Mouse (Mus musculus): ENCODE data around the gene Zic1. TPM values are rescaled to one million over a fixed set of nuclear protein-coding genes. Genes with fewer than 3 reads are reported as not detected.

Gene Zic1
- polyA plus RNA-seq, 1 experiment from 2014 or later = not detected

DNA sequence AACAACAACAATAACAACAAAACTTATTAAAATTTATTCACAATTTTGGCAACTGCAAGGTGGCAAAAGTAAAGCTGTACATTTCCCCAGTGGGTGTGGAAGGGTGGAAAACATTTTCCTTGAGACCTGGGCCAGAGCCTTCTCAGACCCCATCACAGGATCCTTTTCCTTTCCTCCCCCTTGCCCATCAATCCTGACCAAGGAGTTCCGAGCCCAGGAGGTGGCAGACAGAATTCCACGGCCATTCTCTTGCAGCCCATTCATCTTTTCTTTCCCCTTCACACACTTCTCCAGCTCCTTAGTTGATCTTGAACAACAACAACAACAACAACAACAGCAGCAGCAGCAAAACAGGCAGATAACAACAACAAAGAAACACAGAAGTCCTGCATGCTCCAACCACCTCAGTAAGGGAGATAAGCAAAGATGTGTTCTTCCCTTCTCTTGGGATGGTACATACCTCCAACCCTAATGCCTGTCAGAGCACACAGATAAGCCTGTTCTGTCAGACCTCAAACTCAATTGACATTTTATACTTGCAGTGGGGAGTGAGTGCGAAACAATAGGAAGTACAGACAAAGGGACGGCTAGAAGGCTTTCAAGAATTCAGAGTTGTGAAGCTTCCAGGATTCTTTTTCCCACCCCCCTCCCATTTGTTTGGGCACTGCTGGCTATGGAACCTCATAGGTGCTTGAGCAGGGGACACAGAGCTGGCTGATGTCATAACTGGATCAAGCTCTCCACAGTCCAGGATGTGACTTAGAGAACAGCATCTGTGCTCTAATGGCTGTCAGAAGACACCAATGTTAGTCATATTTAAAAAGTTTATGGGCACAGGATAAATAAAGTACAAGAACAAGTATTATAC is 19.3 kb upstream of the Zic1 start:
- H3K4me2 ChIP-seq (replicated peaks; ENCODE audit: low read depth, low read length) = no peak overlapping the region
- no peak for ATAC-seq (ENCODE audit: low FRiP score, low TSS enrichment)
- H3K9ac ChIP-seq (replicated peaks; ENCODE audit: low read length) = no peak overlapping the region
- no peak overlapping the region for H3K4me3 ChIP-seq (ENCODE audit: low read length)
- no peaks in the 10 kb centered on the region for H3K4me1 ChIP-seq (ENCODE audit: insufficient read depth, low read length)
- peaks cover 96% of the 10 kb centered on the region for H3K27me3 ChIP-seq (ENCODE audit: insufficient read depth, low read length)
- no peaks in the 10 kb centered on the region for H3K9me3 ChIP-seq (ENCODE audit: low read length)
- H3K27ac ChIP-seq (ENCODE audit: low read length) = no peak overlapping the region
- WGBS = 3% methylated on average over 4 of the region's 4 CpGs
- no peaks in the 10 kb centered on the region for H3K36me3 ChIP-seq (ENCODE audit: insufficient read depth, low read length)

DNA sequence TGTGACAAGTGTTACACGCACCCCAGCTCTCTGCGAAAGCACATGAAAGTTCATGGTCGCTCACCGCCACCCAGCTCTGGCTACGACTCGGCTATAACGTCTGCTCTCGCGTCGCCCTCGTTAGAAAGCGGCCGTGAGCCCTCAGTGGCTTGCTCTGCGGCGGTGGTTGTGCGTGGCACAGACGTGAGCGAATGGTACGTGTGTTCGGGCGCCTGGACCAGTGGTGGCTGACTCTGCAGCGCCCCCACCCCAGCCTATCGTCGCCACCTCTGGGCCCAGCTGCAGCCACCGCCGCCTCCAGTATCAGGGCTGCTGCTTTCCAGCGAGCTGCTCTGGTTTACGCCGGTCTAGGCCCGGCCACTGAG is 18.5 kb upstream of the Zic1 start:
- under 1% methylated on average over 30 of the region's 30 CpGs for WGBS
- no peaks in the 10 kb centered on the region for H3K4me1 ChIP-seq (ENCODE audit: insufficient read depth, low read length)
- ATAC-seq (ENCODE audit: low FRiP score, low TSS enrichment) = peak; percentile 28; the same call in 1 of the 2 replicates

DNA sequence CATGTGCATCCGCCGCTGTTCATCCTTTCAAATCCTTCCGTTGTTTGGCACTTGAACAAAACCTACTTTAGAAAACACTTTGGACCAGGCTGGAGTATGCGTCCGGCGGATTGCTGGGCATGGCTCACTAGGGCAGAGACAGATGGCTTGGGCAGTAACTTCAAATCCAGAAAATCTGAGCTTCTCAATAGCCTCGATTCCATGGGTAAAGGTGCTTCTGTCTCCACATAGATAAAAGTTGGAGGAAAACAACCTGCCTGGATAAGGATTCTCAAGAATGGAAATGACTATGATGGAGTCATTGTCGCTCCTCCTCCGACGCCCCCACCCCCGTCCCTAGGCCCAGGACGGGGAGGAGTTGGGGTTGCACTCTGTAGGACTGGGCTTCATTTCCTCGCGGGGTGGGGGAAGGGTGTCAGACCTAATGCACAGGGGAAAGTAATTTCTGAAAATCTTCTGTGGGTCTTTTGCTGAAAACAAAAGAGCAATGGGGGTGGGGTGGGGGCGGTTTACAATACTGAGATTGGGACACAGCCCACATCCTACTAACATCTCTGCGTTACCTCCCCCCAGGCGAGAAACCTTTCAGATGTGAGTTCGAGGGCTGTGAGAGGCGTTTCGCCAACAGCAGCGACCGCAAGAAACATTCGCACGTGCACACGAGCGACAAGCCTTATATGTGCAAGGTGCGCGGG is 18.0 kb upstream of the Zic1 start:
- no peak for ATAC-seq (ENCODE audit: low FRiP score, low TSS enrichment)
- H3K4me2 ChIP-seq (replicated peaks; ENCODE audit: low read depth, low read length) = no peak overlapping the region
- no peak overlapping the region for H3K9ac ChIP-seq (replicated peaks; ENCODE audit: low read length)
- no peaks in the 10 kb centered on the region for H3K9me3 ChIP-seq (ENCODE audit: low read length)
- H3K4me3 ChIP-seq (ENCODE audit: low read length) = no peak overlapping the region
- no peaks in the 10 kb centered on the region for H3K36me3 ChIP-seq (ENCODE audit: insufficient read depth, low read length)
- no peaks in the 10 kb centered on the region for H3K4me1 ChIP-seq (ENCODE audit: insufficient read depth, low read length)
- H3K27me3 ChIP-seq (ENCODE audit: insufficient read depth, low read length) = peaks cover 97% of the 10 kb centered on the region
- WGBS = 2% methylated on average over 28 of the region's 28 CpGs
- no peak overlapping the region for H3K27ac ChIP-seq (ENCODE audit: low read length)

More for the DNA sequence above, 18.5 kb upstream of the Zic1 start:
- no peaks in the 10 kb centered on the region for H3K36me3 ChIP-seq (ENCODE audit: insufficient read depth, low read length)
- no peak overlapping the region for H3K4me2 ChIP-seq (replicated peaks; ENCODE audit: low read depth, low read length)
- no peaks in the 10 kb centered on the region for H3K9me3 ChIP-seq (ENCODE audit: low read length)
- no peak overlapping the region for H3K27ac ChIP-seq (ENCODE audit: low read length)
- no peak overlapping the region for H3K9ac ChIP-seq (replicated peaks; ENCODE audit: low read length)
- H3K4me3 ChIP-seq (ENCODE audit: low read length) = no peak overlapping the region
- H3K27me3 ChIP-seq (ENCODE audit: insufficient read depth, low read length) = peaks cover 96% of the 10 kb centered on the region

DNA sequence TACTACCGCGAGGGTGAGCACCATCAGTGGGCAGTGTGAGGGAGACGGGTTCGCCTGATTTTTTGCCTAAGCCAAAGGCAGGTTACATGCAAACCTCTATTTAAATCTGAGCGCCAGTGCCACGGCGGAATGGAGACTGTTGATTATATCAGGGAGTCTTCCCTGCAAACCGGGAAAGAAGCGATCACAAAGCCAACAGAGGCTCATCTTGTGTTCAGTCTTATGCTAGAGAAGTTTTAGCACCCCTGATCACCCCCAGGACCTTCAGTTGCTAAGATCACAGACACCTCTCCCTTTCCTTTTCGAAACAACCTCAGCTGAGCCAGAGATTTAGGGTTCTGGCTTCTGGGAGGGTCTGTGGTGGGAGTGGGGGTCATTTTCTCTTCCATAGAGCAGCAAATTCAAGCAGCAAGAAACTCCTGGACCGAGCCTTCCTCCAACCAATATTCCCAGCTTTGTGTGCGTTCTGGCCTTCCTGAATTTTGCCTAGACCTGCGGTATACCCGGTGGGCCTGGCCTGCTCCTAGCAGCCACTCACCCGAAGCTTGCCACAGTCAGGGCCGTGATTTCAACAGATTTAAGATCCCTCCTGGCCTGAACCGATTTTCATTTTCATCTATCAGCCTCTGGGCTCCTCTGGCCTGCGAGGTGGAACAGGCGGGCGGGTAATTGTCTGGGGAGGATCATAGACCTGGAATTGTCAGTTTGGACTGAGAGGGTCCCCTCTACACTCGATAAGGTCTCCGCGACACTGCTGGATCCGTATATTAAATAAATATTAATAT is 17.1 kb upstream of the Zic1 start:
- no peak overlapping the region for H3K4me2 ChIP-seq (replicated peaks; ENCODE audit: low read depth, low read length)
- no peaks in the 10 kb centered on the region for H3K36me3 ChIP-seq (ENCODE audit: insufficient read depth, low read length)
- H3K27me3 ChIP-seq (ENCODE audit: insufficient read depth, low read length) = peaks cover 97% of the 10 kb centered on the region
- H3K4me3 ChIP-seq (ENCODE audit: low read length) = no peak overlapping the region
- no peak for ATAC-seq (ENCODE audit: low FRiP score, low TSS enrichment)
- no peak overlapping the region for H3K9ac ChIP-seq (replicated peaks; ENCODE audit: low read length)
- H3K27ac ChIP-seq (ENCODE audit: low read length) = no peak overlapping the region
- WGBS = 2% methylated on average over 24 of the region's 24 CpGs
- H3K4me1 ChIP-seq (ENCODE audit: insufficient read depth, low read length) = no peaks in the 10 kb centered on the region
- no peaks in the 10 kb centered on the region for H3K9me3 ChIP-seq (ENCODE audit: low read length)

DNA sequence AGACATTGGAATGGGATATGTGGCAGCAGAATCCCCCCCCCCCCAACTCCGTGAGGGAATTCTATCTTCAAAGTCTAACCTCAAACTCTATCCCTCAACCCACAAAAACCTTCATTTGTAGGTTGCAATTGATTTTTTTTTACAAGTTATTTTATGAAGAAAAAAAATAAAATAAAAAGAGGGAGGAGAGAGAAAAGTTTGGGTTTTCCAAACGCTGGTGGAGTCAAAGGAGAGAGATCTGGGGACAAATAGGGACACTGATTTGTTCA is 16.4 kb upstream of the Zic1 start:
- peaks cover 97% of the 10 kb centered on the region for H3K27me3 ChIP-seq (ENCODE audit: insufficient read depth, low read length)
- H3K4me3 ChIP-seq (ENCODE audit: low read length) = peak overlapping the region; percentile 50
- no peak for ATAC-seq (ENCODE audit: low FRiP score, low TSS enrichment)
- no peaks in the 10 kb centered on the region for H3K36me3 ChIP-seq (ENCODE audit: insufficient read depth, low read length)
- H3K27ac ChIP-seq (ENCODE audit: low read length) = no peak overlapping the region
- no peak overlapping the region for H3K9ac ChIP-seq (replicated peaks; ENCODE audit: low read length)
- WGBS = 0% methylated on average over 2 of the region's 2 CpGs
- H3K4me1 ChIP-seq (ENCODE audit: insufficient read depth, low read length) = no peaks in the 10 kb centered on the region
- H3K9me3 ChIP-seq (ENCODE audit: low read length) = no peaks in the 10 kb centered on the region
- H3K4me2 ChIP-seq (replicated peaks; ENCODE audit: low read depth, low read length) = no peak overlapping the region

DNA sequence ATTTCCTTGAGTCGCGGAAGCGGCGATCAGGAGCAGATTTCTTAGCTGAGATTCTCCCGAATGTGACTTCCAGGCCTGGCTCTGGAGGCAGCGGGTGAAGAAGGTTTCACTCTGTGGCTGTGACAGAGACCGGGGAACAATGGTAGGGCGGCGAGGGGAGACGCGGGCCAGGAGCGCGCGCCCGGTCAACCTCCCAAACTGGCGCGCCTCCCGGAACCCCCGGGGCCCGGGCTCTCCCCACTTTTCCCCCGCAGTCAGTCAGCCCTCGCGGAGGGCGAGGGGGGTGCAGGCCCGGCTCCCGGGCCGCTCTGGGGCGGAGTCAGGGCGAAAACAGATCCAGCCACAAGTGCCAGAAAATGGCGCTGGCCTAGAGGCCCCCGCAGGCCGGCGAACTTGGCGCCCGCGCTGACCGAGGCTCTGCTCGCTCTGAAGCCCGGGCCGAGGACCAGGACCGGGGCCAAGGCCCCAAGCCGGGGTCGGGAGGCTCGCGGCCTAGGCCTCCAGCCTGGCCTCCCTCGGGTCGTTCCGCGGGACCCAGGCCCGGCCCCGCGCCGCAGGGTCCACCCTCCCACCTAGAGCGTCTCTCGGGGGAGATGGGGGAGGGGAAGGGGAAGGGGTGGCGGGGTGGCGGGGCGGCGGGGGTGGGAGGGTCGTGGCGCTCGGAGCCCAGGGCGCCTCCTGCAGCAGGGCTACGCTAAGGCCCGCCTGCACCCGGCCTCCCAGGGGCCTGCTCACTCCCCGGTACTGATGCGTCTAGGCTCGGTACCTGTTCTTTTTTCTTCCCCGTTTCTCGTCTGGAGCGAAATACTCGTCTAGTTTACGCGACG is 15.9 kb upstream of the Zic1 start:
- Histone ChIP-seq H3K27ac (ENCODE audit: low read length) (no peak overlapping the region), H3K9ac (replicated peaks; ENCODE audit: low read length) (peak overlapping the region; percentile 15; the same call in 1 of the 2 replicates), H3K4me2 (replicated peaks; ENCODE audit: low read depth, low read length) (peak overlapping the region; percentile 77), H3K27me3 (ENCODE audit: insufficient read depth, low read length) (peaks cover 97% of the 10 kb centered on the region), H3K4me3 (ENCODE audit: low read length) (peak overlapping the region; percentile 50), H3K4me1 (ENCODE audit: insufficient read depth, low read length) (no peaks in the 10 kb centered on the region), H3K9me3 (ENCODE audit: low read length) (no peaks in the 10 kb centered on the region), H3K36me3 (ENCODE audit: insufficient read depth, low read length) (no peaks in the 10 kb centered on the region)
- under 1% methylated on average over 61 of the region's 76 CpGs for WGBS
- peak; percentile 72 for ATAC-seq (ENCODE audit: low FRiP score, low TSS enrichment)

DNA sequence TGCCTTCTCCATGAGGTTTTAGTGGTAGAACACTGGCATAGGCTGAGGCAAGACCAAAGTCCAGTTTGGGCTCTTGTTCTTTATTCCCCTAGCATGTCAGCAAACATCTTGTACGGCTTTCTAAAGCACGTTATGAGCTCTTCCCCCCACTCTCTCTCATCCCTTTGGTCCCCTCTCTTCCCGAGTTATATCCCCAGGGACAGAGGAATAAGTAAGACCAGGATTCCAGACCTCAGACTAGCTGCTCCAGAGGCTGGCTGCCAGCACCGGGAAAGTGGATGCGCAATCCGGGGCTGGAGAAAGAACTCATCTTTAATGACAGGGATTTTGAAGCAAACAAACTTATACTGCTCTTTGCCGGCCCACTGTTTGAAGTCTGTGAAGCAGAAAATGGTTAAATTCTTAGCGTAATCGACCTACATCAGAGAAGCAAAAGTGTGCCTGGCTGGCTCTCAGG is 14.9 kb upstream of the Zic1 start:
- ATAC-seq (ENCODE audit: low FRiP score, low TSS enrichment) = no peak
- no peaks in the 10 kb centered on the region for H3K36me3 ChIP-seq (ENCODE audit: insufficient read depth, low read length)
- H3K4me3 ChIP-seq (ENCODE audit: low read length) = no peak overlapping the region
- no peak overlapping the region for H3K27ac ChIP-seq (ENCODE audit: low read length)
- no peak overlapping the region for H3K4me2 ChIP-seq (replicated peaks; ENCODE audit: low read depth, low read length)
- 1% methylated on average over 9 of the region's 9 CpGs for WGBS
- no peak overlapping the region for H3K9ac ChIP-seq (replicated peaks; ENCODE audit: low read length)
- peaks cover 97% of the 10 kb centered on the region for H3K27me3 ChIP-seq (ENCODE audit: insufficient read depth, low read length)
- H3K9me3 ChIP-seq (ENCODE audit: low read length) = no peaks in the 10 kb centered on the region
- H3K4me1 ChIP-seq (ENCODE audit: insufficient read depth, low read length) = no peaks in the 10 kb centered on the region

DNA sequence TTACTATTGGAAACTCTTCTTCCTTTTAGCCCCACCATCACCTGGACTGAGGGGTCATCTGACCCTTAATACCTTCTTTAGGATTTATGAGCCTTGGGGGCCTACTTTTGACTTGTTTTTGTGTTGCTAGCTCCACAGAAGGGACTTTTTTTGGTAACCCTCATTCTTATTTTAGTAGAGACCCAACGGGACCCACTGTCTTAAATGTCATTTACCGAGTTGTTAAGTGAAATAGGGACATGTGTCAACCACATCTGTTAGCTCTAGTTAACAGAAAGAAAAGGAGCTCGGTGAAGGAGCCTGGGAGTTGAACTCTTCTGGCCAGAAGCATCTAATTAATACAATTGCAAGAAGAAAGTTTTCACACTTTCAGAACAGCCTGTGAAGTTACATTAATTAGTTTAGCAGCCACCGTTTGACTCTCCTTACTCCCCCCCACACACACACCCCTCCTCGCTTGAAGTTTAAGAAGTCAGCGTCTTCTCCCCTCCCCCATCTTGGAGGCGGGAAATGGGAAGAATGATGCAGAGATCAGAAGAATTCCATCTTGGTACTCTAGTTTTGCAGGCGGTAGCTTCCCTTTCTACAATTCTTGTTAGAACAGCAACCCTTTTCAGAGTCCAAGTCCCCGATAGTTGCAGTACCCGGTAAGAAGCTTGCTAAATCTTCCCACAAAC is 14.3 kb upstream of the Zic1 start:
- H3K27me3 ChIP-seq (ENCODE audit: insufficient read depth, low read length) = peaks cover 97% of the 10 kb centered on the region
- no peak overlapping the region for H3K9ac ChIP-seq (replicated peaks; ENCODE audit: low read length)
- no peak overlapping the region for H3K27ac ChIP-seq (ENCODE audit: low read length)
- no peak for ATAC-seq (ENCODE audit: low FRiP score, low TSS enrichment)
- no peaks in the 10 kb centered on the region for H3K36me3 ChIP-seq (ENCODE audit: insufficient read depth, low read length)
- no peak overlapping the region for H3K4me2 ChIP-seq (replicated peaks; ENCODE audit: low read depth, low read length)
- no peak overlapping the region for H3K4me3 ChIP-seq (ENCODE audit: low read length)
- no peaks in the 10 kb centered on the region for H3K4me1 ChIP-seq (ENCODE audit: insufficient read depth, low read length)
- WGBS = 1% methylated on average over 10 of the region's 10 CpGs
- H3K9me3 ChIP-seq (ENCODE audit: low read length) = no peaks in the 10 kb centered on the region

DNA sequence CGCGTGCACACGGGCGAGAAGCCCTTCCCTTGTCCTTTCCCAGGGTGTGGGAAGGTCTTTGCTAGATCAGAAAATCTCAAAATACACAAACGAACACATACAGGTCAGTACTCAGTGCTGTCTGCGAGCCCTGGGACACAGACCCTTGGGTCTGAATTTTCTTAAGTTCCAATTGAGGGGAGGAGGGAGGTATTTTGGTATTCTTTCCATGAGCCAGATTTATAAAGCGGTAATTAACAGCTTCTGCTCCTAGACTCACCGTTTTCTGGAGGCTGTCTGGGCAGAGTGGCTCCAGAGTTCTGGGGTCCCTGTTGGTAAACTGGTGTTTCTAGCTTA is 13.7 kb upstream of the Zic1 start:
- no peak overlapping the region for H3K4me2 ChIP-seq (replicated peaks; ENCODE audit: low read depth, low read length)
- peaks cover 97% of the 10 kb centered on the region for H3K27me3 ChIP-seq (ENCODE audit: insufficient read depth, low read length)
- no peaks in the 10 kb centered on the region for H3K9me3 ChIP-seq (ENCODE audit: low read length)
- no peak overlapping the region for H3K27ac ChIP-seq (ENCODE audit: low read length)
- no peak overlapping the region for H3K9ac ChIP-seq (replicated peaks; ENCODE audit: low read length)
- no peaks in the 10 kb centered on the region for H3K36me3 ChIP-seq (ENCODE audit: insufficient read depth, low read length)
- 2% methylated on average over 8 of the region's 8 CpGs for WGBS
- H3K4me1 ChIP-seq (ENCODE audit: insufficient read depth, low read length) = no peaks in the 10 kb centered on the region
- no peak overlapping the region for H3K4me3 ChIP-seq (ENCODE audit: low read length)
- ATAC-seq (ENCODE audit: low FRiP score, low TSS enrichment) = no peak

Measured in kidney, embryonic 16.5 days (tissue).